Mouse (Mus musculus) hindbrain, postnatal 0 days (tissue): Measurements from ENCODE around the gene Lfng. TPM values are rescaled to one million over a fixed set of nuclear protein-coding genes. Genes with fewer than 3 reads are reported as not detected.

Source experiments
- ATAC-seq: fragments of 200-750 bp; cut with Nextera tagmentation; 2 replicates; pipeline ENCODE4 v1.8.0; 2017; ENCODE audit warnings: mild to moderate bottlenecking, moderate TSS enrichment, moderate library complexity
- DNase-seq: peaks from one replicate; pipeline ENCODE4 v3.0.0-alpha.2; 2015; ENCODE audit warnings: low spot score
- H3K27ac ChIP-seq: fragments of 300-500 bp; sonication (generic); 2 replicates; pipeline ENCODE4 v1.5.1; 2014; ENCODE audit warnings: mild to moderate bottlenecking
- H3K27me3 ChIP-seq: fragments of 300-500 bp; sonication (generic); 2 replicates; pipeline ENCODE4 v1.6.1; 2014; ENCODE audit warnings: low read length, mixed read lengths; ENCODE audit not compliant: insufficient read depth
- H3K36me3 ChIP-seq: fragments of 300-500 bp; sonication (generic); 2 replicates; pipeline ENCODE4 v1.6.1; 2014; ENCODE audit warnings: low read length, mixed read lengths; ENCODE audit not compliant: insufficient read depth
- H3K4me1 ChIP-seq: fragments of 300-500 bp; sonication (generic); 2 replicates; pipeline ENCODE4 v1.6.1; 2014; ENCODE audit warnings: antibody characterized with exemption, low read length, mixed read lengths; ENCODE audit not compliant: insufficient read depth
- H3K4me2 ChIP-seq: fragments of 300-500 bp; sonication (generic); 2 replicates; pipeline ENCODE4 v1.6.1; 2014; ENCODE audit warnings: low read depth, mild to moderate bottlenecking, low read length, moderate library complexity, mixed read lengths
- H3K4me3 ChIP-seq: fragments of 300-500 bp; sonication (generic); 2 replicates; pipeline ENCODE4 v1.5.1; 2014; ENCODE audit warnings: low read length
- H3K9ac ChIP-seq: fragments of 300-500 bp; sonication (generic); replicated peaks from 2 replicates; pipeline ENCODE4 v1.6.1; 2014; ENCODE audit warnings: mild to moderate bottlenecking, low read length, moderate library complexity, mixed read lengths
- H3K9me3 ChIP-seq: fragments of 300-500 bp; sonication (generic); 2 replicates; pipeline ENCODE4 v1.6.1; 2016; ENCODE audit warnings: low read length, mixed read lengths
- CTCF ChIP-seq: IDR thresholded peaks from 2 replicates; pipeline ENCODE4 v1.5.1; 2016; ENCODE audit warnings: antibody characterized with exemption, control low read depth, low read depth
- WGBS: fragments of 180-500 bp; shearing (Covaris S2); extraction: QIAGEN DNeasy Blood & Tissue Kit; methylation state at CpG from one replicate; pipeline ENCODE4 v1.1.7; 2014; 5-methylcytosine and 5-hydroxymethylcytosine counted together
- polyA plus RNA-seq: library from polyadenylated mRNA; unstranded; fragments of >200 nt; fragmentation: Nextera tagmentation; extraction: Ambion mirVana; gene quantifications from 2 replicates; pipeline ENCODE4 v1.2.1, GENCODE M21; 2015
- total RNA-seq: library from RNA; depleted of rRNA; stranded (reverse); fragments of >200 nt; gene quantifications from 2 replicates; pipeline ENCODE4 v1.2.3, GENCODE M21; 2014

Gene Lfng
- total and polyA plus RNA-seq, 2 experiments from 2014 or later, result 29.7 to 81.4 TPM

DNA sequence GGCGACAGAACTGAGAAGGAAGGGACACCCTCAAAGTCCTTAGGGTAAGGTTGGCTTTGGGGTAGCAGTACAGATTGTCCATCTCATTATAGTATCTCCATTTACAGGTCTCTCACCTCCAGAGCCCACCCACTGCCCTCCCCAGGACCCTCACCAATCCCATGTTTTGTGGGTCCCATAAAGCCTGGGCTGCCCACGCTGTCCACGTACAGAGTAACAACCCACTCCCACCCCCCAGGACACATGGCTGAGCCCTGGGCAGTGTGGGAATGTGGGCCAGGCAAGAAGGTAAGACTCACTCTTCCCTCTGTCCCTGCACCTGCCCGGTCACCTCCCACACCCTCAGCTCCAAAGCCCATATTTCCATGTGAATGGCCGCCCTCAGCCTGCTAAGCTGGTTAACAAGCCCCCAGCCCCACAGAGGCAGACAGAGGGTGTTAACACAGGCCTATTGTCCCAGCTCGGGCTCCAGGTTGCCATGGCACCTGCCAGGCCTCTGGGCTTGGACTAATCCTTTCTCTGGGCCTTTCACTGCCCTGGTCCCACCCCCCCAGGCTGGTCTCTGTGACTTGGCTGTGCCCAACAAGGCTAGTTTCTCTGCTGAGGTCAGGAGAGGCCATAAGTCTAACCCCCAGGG lies 23.3 kb upstream of the Lfng start:
- ATAC-seq (peak; percentile 84), DNase-seq (peak; percentile 71)
- H3K4me3 ChIP-seq, result no peak overlapping the region
- 22% methylated on average over 6 of the region's 6 CpGs for WGBS
- no peak overlapping the region; the same call in 1 of the 2 replicates for H3K9ac ChIP-seq
- 0 out of 2 replicates have a peak, but pooled peaks cover 9% of the 10 kb centered on the region for H3K4me1 ChIP-seq
- no peaks in the 10 kb centered on the region for H3K27me3 ChIP-seq
- TF ChIP-seq CTCF, result no peak
- peak overlapping the region; percentile 11; the same call in 1 of the 2 replicates for H3K27ac ChIP-seq
- no peaks in the 10 kb centered on the region for H3K36me3 ChIP-seq
- no peaks in the 10 kb centered on the region for H3K9me3 ChIP-seq
- no peak overlapping the region for H3K4me2 ChIP-seq

DNA sequence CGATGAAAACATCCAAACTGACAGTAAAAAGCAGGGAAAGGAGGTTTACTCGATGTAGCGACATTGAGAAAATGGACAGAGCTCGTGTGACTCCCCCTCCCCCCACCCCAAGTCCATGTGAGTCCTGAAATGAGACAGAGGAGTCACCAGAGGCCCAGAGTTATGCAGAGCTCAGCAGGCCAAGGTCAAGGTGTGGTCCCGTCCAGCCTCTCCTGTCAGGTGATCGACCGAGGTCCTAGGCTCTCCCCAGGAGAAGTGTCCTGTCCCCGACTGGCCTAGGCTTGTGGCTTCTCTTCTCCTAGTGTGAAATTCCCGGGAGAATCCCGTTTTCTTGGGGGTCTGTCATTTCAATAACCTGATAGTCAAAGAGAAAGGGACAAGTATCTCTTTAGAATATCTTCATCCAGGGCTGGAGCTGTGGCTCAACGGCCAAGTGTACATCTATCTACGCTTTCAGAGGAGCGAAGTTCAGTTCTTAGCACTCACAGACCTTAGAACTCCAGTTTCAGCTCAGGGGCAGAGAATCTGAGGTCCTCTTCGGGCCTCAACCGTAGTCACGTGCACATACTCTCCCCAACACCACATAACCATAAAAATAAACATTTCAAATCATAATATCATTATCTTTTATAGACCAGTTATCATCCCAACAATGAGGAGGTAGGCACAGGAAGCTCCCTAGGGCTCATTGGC lies 17.9 kb upstream of the Lfng start:
- no peaks in the 10 kb centered on the region for H3K9me3 ChIP-seq
- 96% methylated on average over 16 of the region's 16 CpGs for WGBS
- no peak overlapping the region for H3K4me2 ChIP-seq
- H3K36me3 ChIP-seq, result no peaks in the 10 kb centered on the region
- no peak overlapping the region for H3K9ac ChIP-seq
- ATAC-seq, result no peak
- no peak for TF ChIP-seq CTCF
- no peaks in the 10 kb centered on the region for H3K4me1 ChIP-seq
- no peak overlapping the region for H3K4me3 ChIP-seq
- H3K27me3 ChIP-seq, result no peaks in the 10 kb centered on the region
- no peak overlapping the region for H3K27ac ChIP-seq
- no peak for DNase-seq

DNA sequence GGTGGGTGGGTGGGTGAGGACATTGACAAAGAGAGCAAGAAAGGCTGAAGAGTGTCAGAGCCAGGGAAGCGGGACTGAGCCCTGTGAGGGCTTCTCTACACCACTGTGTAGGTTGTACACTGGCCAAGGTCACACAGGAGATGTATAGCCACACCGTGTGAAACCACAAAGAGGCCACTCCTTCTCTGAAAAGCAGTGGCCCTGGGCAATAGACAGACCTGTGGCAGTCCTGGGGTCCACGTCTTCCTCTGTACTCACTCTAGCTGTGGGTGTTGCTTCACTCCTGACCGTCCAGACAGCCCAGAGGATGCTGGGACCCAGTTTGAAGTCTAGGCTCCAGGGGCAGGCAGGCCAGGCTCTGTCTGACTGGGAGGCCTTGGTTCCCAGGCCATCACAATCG lies 12.3 kb upstream of the Lfng start:
- no peak for DNase-seq
- no peak for TF ChIP-seq CTCF
- H3K9me3 ChIP-seq, result no peaks in the 10 kb centered on the region
- no peak for ATAC-seq
- H3K27ac ChIP-seq, result no peak overlapping the region
- 70% methylated on average over 5 of the region's 5 CpGs for WGBS
- H3K36me3 ChIP-seq, result no peaks in the 10 kb centered on the region
- H3K4me2 ChIP-seq, result no peak overlapping the region
- no peak overlapping the region for H3K9ac ChIP-seq
- no peak overlapping the region for H3K4me3 ChIP-seq
- H3K4me1 ChIP-seq, result no peaks in the 10 kb centered on the region
- H3K27me3 ChIP-seq, result no peaks in the 10 kb centered on the region

DNA sequence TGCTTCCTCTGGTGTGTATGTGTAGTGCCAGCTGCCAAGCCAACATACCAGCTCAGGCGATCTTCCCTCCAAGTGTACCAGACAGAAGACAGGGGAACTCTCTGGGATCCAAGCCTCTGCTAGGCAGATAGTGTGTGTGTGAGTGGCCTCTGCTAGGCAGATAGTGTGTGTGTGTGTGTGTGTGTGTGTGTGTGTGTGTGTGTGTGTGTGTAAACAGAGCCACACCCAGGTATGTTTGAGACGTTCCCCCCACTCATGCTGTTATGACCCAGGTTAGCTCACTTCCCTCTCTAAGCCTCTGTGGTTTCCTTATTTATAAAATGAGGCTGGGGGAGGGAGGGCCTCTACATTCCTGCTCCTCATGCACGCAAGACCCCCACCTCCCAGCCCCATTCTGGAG lies 10.7 kb upstream of the Lfng start:
- WGBS, result 65% methylated on average over 3 of the region's 3 CpGs

DNA sequence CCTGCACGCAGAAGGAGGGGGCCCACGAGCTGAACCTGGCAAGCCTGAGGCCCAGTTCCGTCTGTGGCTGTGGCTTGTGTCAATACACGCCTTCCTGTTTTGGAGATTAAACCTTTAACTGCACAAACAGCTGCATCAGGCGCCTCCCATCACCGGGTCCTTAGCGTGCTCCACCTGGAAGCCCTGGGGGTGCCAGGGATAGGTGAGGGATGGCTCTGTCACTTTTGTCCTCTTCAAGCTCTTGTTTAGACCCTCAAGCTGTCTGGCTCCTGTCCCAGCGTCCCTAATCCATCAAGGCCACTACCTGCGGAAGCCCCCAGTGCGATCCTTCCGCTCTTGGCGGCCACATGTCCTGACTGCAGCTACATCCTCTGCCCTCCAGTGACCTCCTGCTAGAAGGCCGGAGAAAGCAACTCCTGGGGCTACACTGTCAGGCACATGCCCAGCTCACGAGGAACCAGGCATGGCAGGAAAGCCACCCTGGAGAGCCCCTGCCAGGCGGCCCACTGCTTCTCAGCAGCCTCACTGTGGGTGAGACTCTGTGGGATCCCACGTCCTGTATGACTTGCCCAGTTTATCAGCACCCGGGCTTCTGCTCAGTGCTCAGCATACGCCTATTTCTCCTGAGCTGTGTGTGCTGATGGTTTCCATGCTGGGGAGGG lies 10.1 kb upstream of the Lfng start:
- H3K36me3 ChIP-seq, result no peaks in the 10 kb centered on the region
- no peak overlapping the region for H3K4me3 ChIP-seq
- DNase-seq, result no peak
- 71% methylated on average over 18 of the region's 18 CpGs for WGBS
- H3K4me2 ChIP-seq, result no peak overlapping the region
- H3K4me1 ChIP-seq, result no peaks in the 10 kb centered on the region
- no peak for ATAC-seq
- no peak for TF ChIP-seq CTCF
- no peak overlapping the region for H3K27ac ChIP-seq
- no peak overlapping the region for H3K9ac ChIP-seq
- H3K27me3 ChIP-seq, result no peaks in the 10 kb centered on the region
- no peaks in the 10 kb centered on the region for H3K9me3 ChIP-seq

More for the DNA sequence above, 10.7 kb upstream of the Lfng start:
- Histone ChIP-seq H3K4me1 (no peaks in the 10 kb centered on the region), H3K9ac (no peak overlapping the region), H3K4me2 (no peak overlapping the region), H3K9me3 (no peaks in the 10 kb centered on the region), H3K27ac (no peak overlapping the region), H3K4me3 (no peak overlapping the region), H3K36me3 (no peaks in the 10 kb centered on the region), H3K27me3 (no peaks in the 10 kb centered on the region)
- TF ChIP-seq CTCF, result no peak
- ATAC-seq (no peak), DNase-seq (no peak)

DNA sequence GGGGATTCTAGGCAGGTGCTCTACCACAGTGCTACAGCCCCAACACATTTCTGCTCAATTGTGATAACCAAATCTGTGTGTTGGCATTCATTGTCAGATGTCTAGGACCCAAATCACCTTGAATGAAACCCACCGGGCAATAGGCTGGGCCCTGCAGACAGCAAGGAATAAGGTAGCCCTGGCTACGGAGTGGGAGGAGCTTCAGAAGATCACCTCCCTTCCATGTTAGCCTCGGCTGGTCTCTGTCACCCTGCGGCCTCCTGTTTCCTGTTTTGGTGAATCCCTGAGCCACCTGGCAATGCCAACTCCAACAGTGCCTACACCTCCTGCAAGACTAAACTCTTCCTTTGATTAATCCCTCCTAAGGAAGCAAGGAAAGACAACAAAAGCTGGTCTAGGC lies 9.3 kb upstream of the Lfng start:
- Histone ChIP-seq H3K36me3 (no peaks in the 10 kb centered on the region), H3K27ac (no peak overlapping the region), H3K4me1 (no peaks in the 10 kb centered on the region), H3K4me3 (no peak overlapping the region), H3K9ac (no peak overlapping the region), H3K4me2 (no peak overlapping the region), H3K9me3 (no peaks in the 10 kb centered on the region), H3K27me3 (no peaks in the 10 kb centered on the region)
- ATAC-seq (no peak), DNase-seq (no peak)
- no peak for TF ChIP-seq CTCF
- 93% methylated on average over 4 of the region's 4 CpGs for WGBS
